Mouse (Mus musculus): ENCODE measurements around the gene Pmf1. TPM values are rescaled to one million over a fixed set of nuclear protein-coding genes. Genes with fewer than 3 reads are reported as not detected.

The Pmf1 gene
- 45.1 and 45.5 TPM in 2 replicates for polyA plus RNA-seq (2015; fragmentation: Nextera tagmentation; extraction: Ambion mirVana)

DNA sequence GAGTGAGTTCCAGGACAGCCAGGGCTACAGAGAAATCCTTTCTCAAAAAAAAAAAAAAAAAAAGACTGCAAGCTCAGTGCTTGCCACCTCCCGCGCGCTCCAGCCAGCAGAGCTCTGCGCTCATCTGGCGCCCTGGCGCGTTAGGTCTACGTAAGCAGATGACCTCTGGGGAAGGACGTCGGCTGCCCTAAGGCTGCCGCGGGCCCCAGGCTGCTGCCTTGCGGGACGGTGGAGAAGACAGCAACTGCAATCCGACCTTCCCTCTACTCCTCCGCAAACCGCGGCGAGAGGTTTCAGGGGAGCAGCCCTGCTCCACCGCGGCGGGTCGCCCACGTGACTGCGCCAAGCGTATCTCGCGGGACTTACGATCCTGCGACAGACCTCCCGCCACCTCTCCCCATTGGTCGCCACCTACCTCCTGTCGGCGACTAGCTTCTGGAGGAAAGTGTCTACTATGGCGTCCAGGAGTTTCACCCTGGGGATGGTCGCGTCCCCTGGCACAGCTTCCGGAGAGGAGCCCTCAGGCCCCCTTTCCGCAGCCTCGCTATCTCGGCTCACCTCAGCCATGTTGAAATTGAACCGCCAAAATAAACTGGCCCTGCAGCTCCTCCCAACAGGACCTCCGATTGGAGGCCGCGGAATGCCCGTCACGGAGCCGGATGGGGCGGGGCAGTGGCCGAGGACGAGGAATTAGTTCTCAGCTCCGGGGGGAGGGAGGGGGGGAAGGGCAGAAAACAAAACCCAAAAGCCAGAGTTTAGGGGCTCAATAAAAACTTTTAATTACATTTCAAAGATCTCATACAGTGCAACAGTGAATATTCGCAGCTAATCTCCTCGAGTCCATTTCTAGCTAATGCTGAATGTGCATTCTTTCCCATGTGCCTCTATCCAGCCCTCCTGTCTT lies at the start of gene Pmf1:
Gene Pmf1, minus strand, starts transcription at position 591 of the 904 bp plus-strand sequence.
- WGBS, result under 1% methylated on average over 54 of the region's 54 CpGs

DNA sequence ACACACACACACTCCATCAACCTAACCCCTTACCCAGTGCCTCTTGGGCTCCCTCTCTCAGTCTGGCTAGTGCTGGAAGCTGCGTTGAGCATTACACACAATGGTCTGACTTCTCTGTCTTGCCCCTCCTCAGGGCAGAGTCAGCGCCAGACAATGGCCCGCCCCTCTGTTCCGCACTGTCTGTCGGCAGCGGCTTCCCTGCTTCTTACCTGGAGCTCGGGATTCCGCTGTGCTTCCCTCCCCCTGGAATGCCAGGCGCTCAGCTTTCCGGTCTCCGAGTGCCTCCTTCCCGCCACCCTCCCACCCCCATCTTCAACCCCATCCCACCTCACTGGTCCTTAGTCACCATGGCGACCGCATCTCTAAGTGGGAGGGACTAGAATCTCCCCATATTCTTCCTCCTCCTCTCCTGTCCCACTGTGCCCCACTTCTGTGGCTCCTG lies 48.7 kb upstream of the Pmf1 start:
- no peaks in the 10 kb centered on the region for H3K36me3 ChIP-seq (ENCODE audit: control insufficient read depth, insufficient read depth)
- peak overlapping the region; percentile 53 for H3K4me2 ChIP-seq (ENCODE audit: low read length)
- peak overlapping the region; percentile 60 for H3K4me3 ChIP-seq (replicated peaks; ENCODE audit: low read length)
- peaks cover 23% of the 10 kb centered on the region for H3K4me1 ChIP-seq (replicated peaks; ENCODE audit: control insufficient read depth, insufficient read depth, low read length)
- no peaks in the 10 kb centered on the region for H3K27me3 ChIP-seq (replicated peaks; ENCODE audit: control insufficient read depth, insufficient read depth, low read length)
- peak; percentile 89 for ATAC-seq
- under 1% methylated on average over 14 of the region's 14 CpGs for WGBS
- peak overlapping the region; percentile 79 for H3K9ac ChIP-seq (replicated peaks; ENCODE audit: low read depth, low read length)
- H3K27ac ChIP-seq (ENCODE audit: low read length), result peak overlapping the region; percentile 75
- H3K9me3 ChIP-seq (ENCODE audit: control insufficient read depth, low read length), result no peaks in the 10 kb centered on the region

More for the DNA sequence above, at the start of gene Pmf1:
- Histone ChIP-seq H3K9me3 (ENCODE audit: control insufficient read depth, low read length) (no peaks in the 10 kb centered on the region), H3K9ac (replicated peaks; ENCODE audit: low read depth, low read length) (peak within 1 kb of the TSS; percentile 88), H3K4me1 (replicated peaks; ENCODE audit: control insufficient read depth, insufficient read depth, low read length) (peaks cover 20% of the 10 kb centered on the region), H3K4me2 (ENCODE audit: low read length) (peak within 1 kb of the TSS; percentile 72), H3K27ac (ENCODE audit: low read length) (peak within 1 kb of the TSS; percentile 87), H3K4me3 (replicated peaks; ENCODE audit: low read length) (peak within 1 kb of the TSS; percentile 86), H3K27me3 (replicated peaks; ENCODE audit: control insufficient read depth, insufficient read depth, low read length) (no peaks in the 10 kb centered on the region), H3K36me3 (ENCODE audit: control insufficient read depth, insufficient read depth) (no peaks in the 10 kb centered on the region; the same call in 1 of the 2 replicates)
- ATAC-seq, result peak; percentile 94

DNA sequence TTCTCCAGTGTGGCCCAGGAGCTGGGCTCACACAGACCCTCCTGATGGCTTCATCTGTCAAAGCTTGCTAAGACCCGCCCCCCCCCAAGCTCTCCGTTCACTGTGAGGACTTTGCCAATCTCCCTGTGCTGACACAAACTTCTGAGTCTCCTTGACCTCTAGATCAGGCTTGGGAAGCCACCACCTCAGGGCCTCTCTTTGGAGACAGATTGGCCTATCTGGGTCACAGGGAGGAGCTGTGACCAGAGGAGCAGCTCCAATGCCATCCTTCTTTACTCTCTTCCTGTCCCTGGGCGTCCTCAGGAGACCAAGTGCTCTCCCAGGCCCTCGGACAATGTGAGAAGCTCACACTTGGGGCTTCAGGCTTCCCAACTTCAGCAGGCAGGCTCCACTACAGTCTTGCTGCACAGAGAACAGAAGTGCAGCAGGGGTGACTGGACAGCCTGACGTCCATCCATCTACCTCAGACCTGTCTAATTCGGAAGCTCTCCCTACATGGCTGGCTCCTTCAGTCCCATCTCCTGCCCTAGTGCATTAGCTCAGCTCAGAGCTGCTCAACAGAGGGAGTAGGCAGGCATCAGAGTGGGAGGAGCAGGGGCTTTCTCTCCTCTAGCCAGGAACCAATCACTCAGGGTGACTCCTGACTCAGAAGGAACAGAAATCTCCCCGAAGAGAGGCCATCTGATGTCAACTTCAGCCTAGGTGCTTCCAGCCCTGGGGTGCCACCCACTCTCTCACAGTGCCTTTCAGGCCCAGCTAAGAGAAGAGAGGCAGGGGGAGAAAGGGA lies 46.8 kb upstream of the Pmf1 start:
- Histone ChIP-seq H3K4me3 (replicated peaks; ENCODE audit: low read length) (no peak overlapping the region; the same call in 1 of the 2 replicates), H3K4me1 (replicated peaks; ENCODE audit: control insufficient read depth, insufficient read depth, low read length) (peaks cover 23% of the 10 kb centered on the region), H3K27ac (ENCODE audit: low read length) (no peak overlapping the region), H3K9ac (replicated peaks; ENCODE audit: low read depth, low read length) (peak overlapping the region; percentile 79), H3K27me3 (replicated peaks; ENCODE audit: control insufficient read depth, insufficient read depth, low read length) (no peaks in the 10 kb centered on the region), H3K9me3 (ENCODE audit: control insufficient read depth, low read length) (no peaks in the 10 kb centered on the region), H3K36me3 (ENCODE audit: control insufficient read depth, insufficient read depth) (no peaks in the 10 kb centered on the region), H3K4me2 (ENCODE audit: low read length) (peak overlapping the region; percentile 53)
- ATAC-seq, result no peak
- 76% methylated on average over 7 of the region's 7 CpGs for WGBS

- 93% methylated on average over 8 of the region's 8 CpGs for WGBS
These were observed 46.2 kb upstream of the Pmf1 start for GRCm38 (mm10) chr3:88456313-88456712.

GRCm38 (mm10) chr3:88455588-88456264 lies 45.6 kb upstream of the Pmf1 start:
- no peak overlapping the region for H3K4me2 ChIP-seq (ENCODE audit: low read length)
- no peaks in the 10 kb centered on the region for H3K36me3 ChIP-seq (ENCODE audit: control insufficient read depth, insufficient read depth)
- 81% methylated on average over 18 of the region's 18 CpGs for WGBS
- H3K27ac ChIP-seq (ENCODE audit: low read length), result no peak overlapping the region
- 0 out of 2 replicates have a peak overlapping the region, but pooled peaks have one; percentile 15 for H3K9ac ChIP-seq (replicated peaks; ENCODE audit: low read depth, low read length)
- H3K27me3 ChIP-seq (replicated peaks; ENCODE audit: control insufficient read depth, insufficient read depth, low read length), result no peaks in the 10 kb centered on the region
- no peaks in the 10 kb centered on the region for H3K9me3 ChIP-seq (ENCODE audit: control insufficient read depth, low read length)
- H3K4me1 ChIP-seq (replicated peaks; ENCODE audit: control insufficient read depth, insufficient read depth, low read length), result peaks cover 23% of the 10 kb centered on the region
- no peak overlapping the region for H3K4me3 ChIP-seq (replicated peaks; ENCODE audit: low read length)
- ATAC-seq, result no peak

More at GRCm38 (mm10) chr3:88456313-88456712, 46.2 kb upstream of the Pmf1 start:
- no peaks in the 10 kb centered on the region for H3K27me3 ChIP-seq (replicated peaks; ENCODE audit: control insufficient read depth, insufficient read depth, low read length)
- H3K9me3 ChIP-seq (ENCODE audit: control insufficient read depth, low read length), result no peaks in the 10 kb centered on the region
- no peaks in the 10 kb centered on the region for H3K36me3 ChIP-seq (ENCODE audit: control insufficient read depth, insufficient read depth)
- no peak overlapping the region for H3K9ac ChIP-seq (replicated peaks; ENCODE audit: low read depth, low read length)
- ATAC-seq, result no peak
- H3K4me2 ChIP-seq (ENCODE audit: low read length), result no peak overlapping the region
- H3K4me1 ChIP-seq (replicated peaks; ENCODE audit: control insufficient read depth, insufficient read depth, low read length), result peaks cover 23% of the 10 kb centered on the region
- no peak overlapping the region for H3K27ac ChIP-seq (ENCODE audit: low read length)
- H3K4me3 ChIP-seq (replicated peaks; ENCODE audit: low read length), result no peak overlapping the region

GRCm38 (mm10) chr3:88454762-88455587 lies 44.8 kb upstream of the Pmf1 start:
- no peaks in the 10 kb centered on the region for H3K9me3 ChIP-seq (ENCODE audit: control insufficient read depth, low read length)
- 58% methylated on average over 9 of the region's 9 CpGs for WGBS
- H3K4me1 ChIP-seq (replicated peaks; ENCODE audit: control insufficient read depth, insufficient read depth, low read length), result peaks cover 24% of the 10 kb centered on the region
- no peak overlapping the region for H3K4me2 ChIP-seq (ENCODE audit: low read length)
- H3K36me3 ChIP-seq (ENCODE audit: control insufficient read depth, insufficient read depth), result no peaks in the 10 kb centered on the region
- ATAC-seq, result no peak
- no peaks in the 10 kb centered on the region for H3K27me3 ChIP-seq (replicated peaks; ENCODE audit: control insufficient read depth, insufficient read depth, low read length)
- no peak overlapping the region for H3K4me3 ChIP-seq (replicated peaks; ENCODE audit: low read length)
- H3K9ac ChIP-seq (replicated peaks; ENCODE audit: low read depth, low read length), result 0 out of 2 replicates have a peak overlapping the region, but pooled peaks have one; percentile 15
- H3K27ac ChIP-seq (ENCODE audit: low read length), result no peak overlapping the region

DNA sequence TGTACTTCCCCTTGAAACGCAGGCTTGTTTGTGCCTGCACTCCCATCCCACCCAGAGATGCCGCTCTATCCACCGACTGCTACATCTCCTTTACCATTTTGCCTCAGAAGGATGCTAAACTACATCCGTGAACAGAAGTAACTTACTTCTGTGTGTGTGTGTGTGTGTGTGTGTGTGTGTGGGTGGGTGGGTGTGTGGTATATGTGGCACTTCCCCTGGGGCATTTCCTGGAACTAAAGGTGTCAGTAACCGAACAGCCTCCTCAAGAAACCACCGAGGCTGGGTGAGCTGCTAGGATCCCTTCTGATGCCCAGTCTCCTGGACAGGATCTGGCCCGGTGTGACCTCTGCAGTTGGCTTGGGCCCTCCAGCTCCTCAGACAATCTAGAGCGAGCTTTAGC lies 43.9 kb upstream of the Pmf1 start:
- H3K27ac ChIP-seq (ENCODE audit: low read length), result no peak overlapping the region
- no peak overlapping the region for H3K4me2 ChIP-seq (ENCODE audit: low read length)
- no peak for ATAC-seq
- H3K4me3 ChIP-seq (replicated peaks; ENCODE audit: low read length), result no peak overlapping the region
- no peaks in the 10 kb centered on the region for H3K36me3 ChIP-seq (ENCODE audit: control insufficient read depth, insufficient read depth)
- no peaks in the 10 kb centered on the region for H3K27me3 ChIP-seq (replicated peaks; ENCODE audit: control insufficient read depth, insufficient read depth, low read length)
- 77% methylated on average over 8 of the region's 8 CpGs for WGBS
- peaks cover 28% of the 10 kb centered on the region for H3K4me1 ChIP-seq (replicated peaks; ENCODE audit: control insufficient read depth, insufficient read depth, low read length)
- H3K9ac ChIP-seq (replicated peaks; ENCODE audit: low read depth, low read length), result no peak overlapping the region
- no peaks in the 10 kb centered on the region for H3K9me3 ChIP-seq (ENCODE audit: control insufficient read depth, low read length)

- no peak for ATAC-seq
- Histone ChIP-seq H3K4me1 (replicated peaks; ENCODE audit: control insufficient read depth, insufficient read depth, low read length) (peaks cover 26% of the 10 kb centered on the region), H3K27ac (ENCODE audit: low read length) (no peak overlapping the region), H3K4me2 (ENCODE audit: low read length) (no peak overlapping the region), H3K9ac (replicated peaks; ENCODE audit: low read depth, low read length) (no peak overlapping the region), H3K27me3 (replicated peaks; ENCODE audit: control insufficient read depth, insufficient read depth, low read length) (no peaks in the 10 kb centered on the region), H3K9me3 (ENCODE audit: control insufficient read depth, low read length) (no peaks in the 10 kb centered on the region), H3K4me3 (replicated peaks; ENCODE audit: low read length) (no peak overlapping the region), H3K36me3 (ENCODE audit: control insufficient read depth, insufficient read depth) (no peaks in the 10 kb centered on the region)
- WGBS, result 70% methylated on average over 8 of the region's 8 CpGs
These were observed 43.2 kb upstream of the Pmf1 start for GRCm38 (mm10) chr3:88453369-88453768.

Data from forebrain, embryonic 16.5 days (tissue).